In genomic region chr12:90144247-90144646, GRCm38 (mm10) we compare ENCODE assay signal across 13 mouse cellular contexts.
A peak's percentile ranks its signal among the peaks of the same experiment; 100 is the strongest.
DNase-seq lines count a peak whose midpoint lies in the region.
"Had no signal": no experiment of that assay in that cellular context is flagged by ENCODE, and none has a peak within 500 bp of the region (broad histone marks: within the 10 kb centered on the region; RNA-seq: fewer than 3 reads in every experiment).

No protein-coding gene starts in this region.

- peak; percentile 10 to 66 for DNase-seq in layer of hippocampus, adult 18-20 months (ENCODE audit: low spot score in 2 of 2)
- DNase-seq in layer of hippocampus, postnatal 10 days (ENCODE audit: low spot score in 2 of 2) = no peak
- peak; percentile 52 for DNase-seq in cerebellum, adult 8-10 months
- peak; percentile 43 to 64 for DNase-seq in cerebellum, postnatal 25 days
- DNase-seq in right cerebral cortex, postnatal 14 days = peak; percentile 11
- DNase-seq in kidney, postnatal 10 days = no peak
- no peak for DNase-seq in kidney, adult 8-10 months
- DNase-seq: adrenal gland, postnatal 10 days; gastrocnemius, adult 2 months; heart, adult 11 months; liver; liver, postnatal 0 days; thymus, adult 18-20 months had no signal

Comparison
In these comparisons a context has a peak if more than half of its experiments do, and no peak if none do; other contexts are left out.
1. DNase-seq: peak in layer of hippocampus, adult 18-20 months (2 of 2), cerebellum, adult 8-10 months (single experiment), cerebellum, postnatal 25 days (2 of 2) and right cerebral cortex, postnatal 14 days (single experiment); none in layer of hippocampus, postnatal 10 days (0 of 2), kidney, postnatal 10 days (single experiment) and kidney, adult 8-10 months (0 of 2).